Mouse (Mus musculus) v-Abl transformed pro-B cells (cell line): ENCODE data around the gene Mrgpre.

Experiments
- in situ Hi-C, 2 experiments: fragments of 400-800 bp; cut with MboI; formaldehyde crosslinking; loops; one replicate each; pipeline ENCODE4 v1.15.1; 2025; ENCODE audit not compliant: unreplicated experiment in 2 of 2

The Mrgpre gene

GRCm38 (mm10) chr7:143792336-143792985 lies 8.2 kb upstream of the Mrgpre start:
- in situ Hi-C loops: loop anchor here (10.0 to 25.0 kb wide), 2 partner anchors 292 to 645 kb away; no protein-coding TSS in a partner anchor

- in situ Hi-C loops: loop anchor here in 1 of 2 experiments (25.0 kb wide), 1 partner anchor 654 kb away; no protein-coding TSS in a partner anchor
Observed at GRCm38 (mm10) chr7:143783378-143783995, 813 bp downstream of the Mrgpre start.

GRCm38 (mm10) chr7:143777375-143777774 lies 6.9 kb downstream of the Mrgpre start:
- in situ Hi-C loops: loop anchor here in 1 of 2 experiments (25.0 kb wide), 1 partner anchor 660 kb away; no protein-coding TSS in a partner anchor

GRCm38 (mm10) chr7:143776137-143776536 lies 8.2 kb downstream of the Mrgpre start:
- in situ Hi-C loops: loop anchor here in 1 of 2 experiments (25.0 kb wide), 1 partner anchor 661 kb away; no protein-coding TSS in a partner anchor

- in situ Hi-C loops: loop anchor here in 1 of 2 experiments (10.0 kb wide), 2 partner anchors 285 to 615 kb away; no protein-coding TSS in a partner anchor
Observed at GRCm38 (mm10) chr7:143769461-143769860, 14.8 kb downstream of the Mrgpre start.

GRCm38 (mm10) chr7:143768267-143768666 lies 16.0 kb downstream of the Mrgpre start:
- in situ Hi-C loops: loop anchor here in 1 of 2 experiments (10.0 kb wide), 2 partner anchors 283 to 613 kb away; no protein-coding TSS in a partner anchor

- in situ Hi-C loops: loop anchor here in 1 of 2 experiments (10.0 kb wide), 2 partner anchors 282 to 612 kb away; no protein-coding TSS in a partner anchor
Observed at GRCm38 (mm10) chr7:143766893-143767292, 17.4 kb downstream of the Mrgpre start, which contains the start of gene Mrgprg. Gene Mrgprg, minus strand, starts transcription at chr7:143766993.

- in situ Hi-C loops: loop anchor here (5.0 to 10.0 kb wide), 5 partner anchors 183 to 610 kb away; no protein-coding TSS in a partner anchor
Observed at GRCm38 (mm10) chr7:143764876-143765530, 19.3 kb downstream of the Mrgpre start.

GRCm38 (mm10) chr7:143763794-143764193 lies 20.5 kb downstream of the Mrgpre start:
- in situ Hi-C loops: loop anchor here (5.0 to 10.0 kb wide), 5 partner anchors 181 to 609 kb away; no protein-coding TSS in a partner anchor

GRCm38 (mm10) chr7:143758956-143759355 lies 25.3 kb downstream of the Mrgpre start:
- in situ Hi-C loops: no loop called here

GRCm38 (mm10) chr7:143757696-143758095 lies 26.6 kb downstream of the Mrgpre start:
- in situ Hi-C loops: no loop called here

- in situ Hi-C loops: no loop called here
Observed at GRCm38 (mm10) chr7:143757027-143757390, 27.3 kb downstream of the Mrgpre start.

GRCm38 (mm10) chr7:143756125-143757026 lies 27.9 kb downstream of the Mrgpre start, which contains the start of gene Osbpl5:
Gene Osbpl5, minus strand, starts transcription at chr7:143756985.
- in situ Hi-C loops: no loop called here

GRCm38 (mm10) chr7:143755357-143756124 lies 28.8 kb downstream of the Mrgpre start:
- in situ Hi-C loops: no loop called here

GRCm38 (mm10) chr7:143753990-143754715 lies 30.1 kb downstream of the Mrgpre start:
- in situ Hi-C loops: loop anchor here in 1 of 2 experiments (5.0 kb wide), 1 partner anchor 47 kb away; no protein-coding TSS in a partner anchor

GRCm38 (mm10) chr7:143752606-143753005 lies 31.7 kb downstream of the Mrgpre start:
- in situ Hi-C loops: loop anchor here in 1 of 2 experiments (5.0 kb wide), 1 partner anchor 45 kb away; no protein-coding TSS in a partner anchor

- in situ Hi-C loops: loop anchor here in 1 of 2 experiments (5.0 kb wide), 1 partner anchor 45 kb away; no protein-coding TSS in a partner anchor
Observed at GRCm38 (mm10) chr7:143752056-143752455, 32.2 kb downstream of the Mrgpre start.

- in situ Hi-C loops: loop anchor here in 1 of 2 experiments (5.0 kb wide), 1 partner anchor 44 kb away; no protein-coding TSS in a partner anchor
Observed at GRCm38 (mm10) chr7:143751380-143751779, 32.9 kb downstream of the Mrgpre start.
